Mouse (Mus musculus) neural tube, embryonic 14.5 days (tissue): ENCODE results near the gene Ube2n. TPM values are rescaled to one million over a fixed set of nuclear protein-coding genes. Genes with fewer than 3 reads are reported as not detected.

ENCODE experiments used
- ATAC-seq: fragments of 200-750 bp; cut with Nextera tagmentation; 2 replicates; pipeline ENCODE4 v1.8.0; 2017; ENCODE audit warnings: low read depth, mild to moderate bottlenecking, moderate TSS enrichment, moderate library complexity
- H3K27ac ChIP-seq: fragments of 300-500 bp; sonication (generic); 2 replicates; pipeline ENCODE4 v1.5.1; 2014; ENCODE audit warnings: low read depth, mild to moderate bottlenecking, control low read depth, low read length, moderate library complexity, mixed read lengths
- H3K27me3 ChIP-seq: fragments of 300-500 bp; sonication (generic); 2 replicates; pipeline ENCODE4 v1.6.1; 2014; ENCODE audit warnings: low read length; ENCODE audit not compliant: control insufficient read depth, insufficient read depth
- H3K36me3 ChIP-seq: fragments of 300-500 bp; sonication (generic); 2 replicates; pipeline ENCODE4 v1.6.1; 2014; ENCODE audit warnings: low read length, mixed read lengths; ENCODE audit not compliant: control insufficient read depth, insufficient read depth
- H3K4me1 ChIP-seq: fragments of 300-500 bp; sonication (generic); 2 replicates; pipeline ENCODE4 v1.6.1; 2014; ENCODE audit warnings: low read length; ENCODE audit not compliant: control insufficient read depth, insufficient read depth
- H3K4me2 ChIP-seq: fragments of 300-500 bp; sonication (generic); 2 replicates; pipeline ENCODE4 v1.6.1; 2014; ENCODE audit warnings: mild to moderate bottlenecking, low read depth, low read length, control low read depth
- H3K4me3 ChIP-seq: fragments of 300-500 bp; sonication (generic); 2 replicates; pipeline ENCODE4 v1.5.1; 2014; ENCODE audit warnings: low read depth, low read length, control low read depth, mixed read lengths
- H3K9ac ChIP-seq: fragments of 300-500 bp; sonication (generic); replicated peaks from 2 replicates; pipeline ENCODE4 v1.6.1; 2014; ENCODE audit warnings: low read depth, mild to moderate bottlenecking, control low read depth, low read length, mixed read lengths
- H3K9me3 ChIP-seq: fragments of 300-500 bp; sonication (generic); 2 replicates; pipeline ENCODE4 v1.6.1; 2016; ENCODE audit warnings: low read length; ENCODE audit not compliant: control insufficient read depth
- WGBS: fragments of 180-500 bp; shearing (Covaris S2); extraction: QIAGEN DNeasy Blood & Tissue Kit; methylation state at CpG from one replicate; pipeline ENCODE4 v1.1.7; 2014; 5-methylcytosine and 5-hydroxymethylcytosine counted together
- polyA plus RNA-seq: library from polyadenylated mRNA; unstranded; fragments of >200 nt; fragmentation: Nextera tagmentation; extraction: Ambion mirVana; gene quantifications from 2 replicates; pipeline ENCODE4 v1.2.1, GENCODE M21; 2014

Gene Ube2n
- polyA plus RNA-seq, 1 experiment from 2014 or later = 376 TPM

GRCm38 (mm10) chr10:95501033-95501432 is 13.9 kb upstream of the Ube2n start:
- ATAC-seq = no peak
- WGBS = under 1% methylated on average over 7 of the region's 7 CpGs
- H3K4me3 ChIP-seq = peak overlapping the region; percentile 72

GRCm38 (mm10) chr10:95501463-95502081 is 13.4 kb upstream of the Ube2n start, which contains the start of gene Mrpl42:
Gene Mrpl42 (minus strand): TSS chr10:95501940.
- Histone ChIP-seq H3K4me3 (peak within 1 kb of the TSS; percentile 72), H3K27me3 (no peaks in the 10 kb centered on the region), H3K4me1 (peaks cover 4% of the 10 kb centered on the region; the same call in 1 of the 2 replicates), H3K27ac (peak within 1 kb of the TSS; percentile 84), H3K4me2 (peak within 1 kb of the TSS; percentile 53), H3K36me3 (0 out of 2 replicates have a peak, but pooled peaks cover 7% of the 10 kb centered on the region), H3K9ac (peak within 1 kb of the TSS; percentile 78), H3K9me3 (no peaks in the 10 kb centered on the region)
- ATAC-seq = peak; percentile 97
- under 1% methylated on average over 35 of the region's 35 CpGs for WGBS

More at GRCm38 (mm10) chr10:95501033-95501432, 13.9 kb upstream of the Ube2n start:
- Histone ChIP-seq H3K9ac (peak overlapping the region; percentile 17; the same call in 1 of the 2 replicates), H3K36me3 (0 out of 2 replicates have a peak, but pooled peaks cover 7% of the 10 kb centered on the region), H3K27ac (peak overlapping the region; percentile 84; the same call in 1 of the 2 replicates), H3K27me3 (no peaks in the 10 kb centered on the region), H3K4me1 (peaks cover 4% of the 10 kb centered on the region; the same call in 1 of the 2 replicates), H3K9me3 (no peaks in the 10 kb centered on the region), H3K4me2 (peak overlapping the region; percentile 53)

GRCm38 (mm10) chr10:95503443-95504235 is 11.3 kb upstream of the Ube2n start:
- Histone ChIP-seq H3K9me3 (no peaks in the 10 kb centered on the region), H3K27ac (no peak overlapping the region), H3K27me3 (no peaks in the 10 kb centered on the region), H3K4me3 (no peak overlapping the region), H3K4me1 (peaks cover 4% of the 10 kb centered on the region; the same call in 1 of the 2 replicates), H3K9ac (no peak overlapping the region), H3K36me3 (no peaks in the 10 kb centered on the region), H3K4me2 (no peak overlapping the region)
- ATAC-seq = no peak
- WGBS = 90% methylated on average over 14 of the region's 14 CpGs

- H3K4me3 ChIP-seq = no peak overlapping the region
- no peaks in the 10 kb centered on the region for H3K27me3 ChIP-seq
- no peak for ATAC-seq
- H3K4me2 ChIP-seq = no peak overlapping the region
- no peak overlapping the region for H3K27ac ChIP-seq
- 39% methylated on average over 1 of the region's 1 CpGs for WGBS
- H3K36me3 ChIP-seq = no peaks in the 10 kb centered on the region
- no peaks in the 10 kb centered on the region for H3K9me3 ChIP-seq
- no peak overlapping the region for H3K9ac ChIP-seq
- peaks cover 4% of the 10 kb centered on the region; the same call in 1 of the 2 replicates for H3K4me1 ChIP-seq
Observed at GRCm38 (mm10) chr10:95504341-95504740, 10.6 kb upstream of the Ube2n start.

GRCm38 (mm10) chr10:95508126-95508525 is 6.8 kb upstream of the Ube2n start:
- no peak overlapping the region for H3K4me3 ChIP-seq
- H3K27ac ChIP-seq = no peak overlapping the region
- no peaks in the 10 kb centered on the region for H3K9me3 ChIP-seq
- H3K9ac ChIP-seq = no peak overlapping the region
- no peaks in the 10 kb centered on the region for H3K4me1 ChIP-seq
- H3K36me3 ChIP-seq = no peaks in the 10 kb centered on the region
- no peak overlapping the region for H3K4me2 ChIP-seq
- 88% methylated on average over 8 of the region's 8 CpGs for WGBS
- no peaks in the 10 kb centered on the region for H3K27me3 ChIP-seq
- no peak for ATAC-seq

GRCm38 (mm10) chr10:95508793-95509192 is 6.2 kb upstream of the Ube2n start:
- Histone ChIP-seq H3K9me3 (no peaks in the 10 kb centered on the region), H3K27ac (no peak overlapping the region), H3K27me3 (no peaks in the 10 kb centered on the region), H3K4me2 (no peak overlapping the region), H3K9ac (no peak overlapping the region), H3K4me1 (no peaks in the 10 kb centered on the region), H3K36me3 (no peaks in the 10 kb centered on the region), H3K4me3 (no peak overlapping the region)
- WGBS = 74% methylated on average over 6 of the region's 6 CpGs
- ATAC-seq = no peak

- no peaks in the 10 kb centered on the region for H3K9me3 ChIP-seq
- no peak overlapping the region for H3K9ac ChIP-seq
- no peak overlapping the region for H3K4me3 ChIP-seq
- 84% methylated on average over 3 of the region's 3 CpGs for WGBS
- H3K4me2 ChIP-seq = no peak overlapping the region
- no peaks in the 10 kb centered on the region for H3K36me3 ChIP-seq
- no peak for ATAC-seq
- no peak overlapping the region for H3K27ac ChIP-seq
- H3K4me1 ChIP-seq = no peaks in the 10 kb centered on the region
- H3K27me3 ChIP-seq = no peaks in the 10 kb centered on the region
Observed at GRCm38 (mm10) chr10:95509263-95509662, 5.7 kb upstream of the Ube2n start.

GRCm38 (mm10) chr10:95512635-95513034 is 2.3 kb upstream of the Ube2n start:
- no peak overlapping the region for H3K27ac ChIP-seq
- WGBS = 93% methylated on average over 8 of the region's 8 CpGs

More at GRCm38 (mm10) chr10:95512635-95513034, 2.3 kb upstream of the Ube2n start:
- H3K4me1 ChIP-seq = peaks cover 6% of the 10 kb centered on the region; the same call in 1 of the 2 replicates
- H3K4me2 ChIP-seq = no peak overlapping the region
- H3K27me3 ChIP-seq = no peaks in the 10 kb centered on the region
- no peak overlapping the region for H3K4me3 ChIP-seq
- no peaks in the 10 kb centered on the region for H3K36me3 ChIP-seq
- H3K9ac ChIP-seq = no peak overlapping the region
- ATAC-seq = no peak
- no peaks in the 10 kb centered on the region for H3K9me3 ChIP-seq
